Mouse (Mus musculus): Measurements from ENCODE around the gene Retreg1. TPM values are rescaled to one million over a fixed set of nuclear protein-coding genes. Genes with fewer than 3 reads are reported as not detected.

The Retreg1 gene
- polyA plus RNA-seq, 3 experiments from 2014 or later, result 53.0 to 73.2 (median 58.3) TPM

- ATAC-seq, result no peak
Measured at GRCm38 (mm10) chr15:26021721-26022120, 178.7 kb downstream of the Retreg1 start.

- ATAC-seq, result no peak
Measured at GRCm38 (mm10) chr15:26022636-26023035, 179.7 kb downstream of the Retreg1 start.

Other genes starting within 250 kb of the Retreg1 start
- gene Myo10, start 220.7 kb upstream of the Retreg1 start, polyA plus RNA-seq (2017; shearing (Covaris generic)), result under 1 TPM; 0.55 to 0.98 (median 0.91) TPM
- gene Zfp622, start 141.2 kb downstream of the Retreg1 start, polyA plus RNA-seq (2017; shearing (Covaris generic)), result 10 to 100 TPM in 2 of 3 experiments, 1 to 10 TPM in 1; 9.7 to 16.7 (median 11.3) TPM

Data from inflammation-experienced regulatory T-cells, adult 6 months (primary cell).